Mouse (Mus musculus) heart, postnatal 25 days (tissue): Measurements from ENCODE around the gene Siglecf. TPM values are rescaled to one million over a fixed set of nuclear protein-coding genes. Genes with fewer than 3 reads are reported as not detected.
"Not testable (repeated sequence)": the region's sequence is repeated elsewhere in the genome, so short reads cannot be mapped to it uniquely, and the experiment has no call there.

Experiments
- DNase-seq: peaks from one replicate; pipeline ENCODE4 v3.0.0; 2022; ENCODE audit warnings: low spot score
- intact Hi-C: fragments of 180-260 bp; cut with DNase I; formaldehyde crosslinking; loops from one replicate; pipeline ENCODE4 v1.15.1; 2025
- total RNA-seq, 2 experiments: library from RNA; stranded (reverse); gene quantifications; 2 replicates each; pipeline ENCODE4 v1.2.3; 2021

Siglecf gene
- total RNA-seq: not detected

DNA sequence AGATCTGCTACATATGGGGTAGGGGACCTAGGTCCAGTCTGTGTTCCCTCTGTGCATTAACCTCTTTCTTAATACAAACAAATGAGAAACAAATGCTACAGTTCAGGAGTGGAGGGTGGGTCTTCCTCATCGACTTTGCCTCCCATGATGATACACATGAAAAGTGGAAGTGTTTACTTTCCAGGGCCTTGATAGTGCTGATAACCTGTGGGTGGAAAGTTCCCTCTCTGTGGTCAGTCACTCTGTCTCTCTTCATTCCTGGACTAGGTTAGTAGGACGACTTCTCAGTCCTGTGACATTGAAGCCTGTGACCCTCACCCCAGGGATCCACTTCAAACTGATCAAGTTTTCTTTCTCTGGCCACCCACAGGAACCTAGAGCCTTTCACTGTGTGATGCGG is at the start of gene Siglecf:
Gene Siglecf (plus strand): TSS at position 188 of the 400 bp plus-strand sequence.
- intact Hi-C loops: no loop called here
- no peak for DNase-seq

DNA sequence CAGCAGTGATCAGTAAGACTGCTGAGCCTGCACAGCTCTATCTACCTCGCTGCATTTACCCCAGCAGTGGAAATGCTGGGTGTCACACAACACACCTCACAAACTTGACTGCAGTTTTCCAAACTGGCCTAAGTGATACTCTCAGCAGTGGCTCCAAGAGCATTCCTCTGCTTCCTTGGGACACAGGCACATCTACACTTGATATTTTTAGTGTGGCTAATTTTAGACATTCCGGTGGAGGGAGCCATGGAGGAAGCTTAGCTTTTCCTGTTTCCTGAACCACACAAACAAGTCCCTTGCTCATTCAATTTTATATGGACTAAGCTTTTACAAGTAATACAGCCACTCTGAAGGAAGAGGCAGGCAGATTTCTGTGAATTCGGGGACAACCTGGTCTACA is 45.9 kb upstream of the Siglecf start:
- no peak for DNase-seq
- intact Hi-C loops: no loop called here

DNA sequence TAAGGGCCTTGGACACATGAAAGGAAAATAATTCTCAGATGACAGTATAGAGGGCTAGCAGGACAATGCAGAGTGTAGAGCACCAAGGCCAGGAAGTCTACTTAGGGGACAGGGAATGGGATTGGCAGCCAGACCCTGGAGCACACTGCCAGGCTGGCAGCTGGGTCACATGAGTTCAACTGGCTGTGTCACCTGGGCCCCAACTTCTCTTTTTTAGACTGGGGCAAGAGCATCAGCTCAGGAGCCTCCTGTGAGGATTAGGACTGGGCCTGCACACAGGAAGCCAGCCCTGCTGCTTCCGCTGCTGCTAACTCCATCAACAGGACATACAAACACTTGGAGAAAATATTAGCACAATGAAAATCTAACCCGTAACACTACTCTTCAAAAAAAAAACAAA is 42.1 kb upstream of the Siglecf start:
- intact Hi-C loops: no loop called here
- DNase-seq: peak; percentile 9

DNA sequence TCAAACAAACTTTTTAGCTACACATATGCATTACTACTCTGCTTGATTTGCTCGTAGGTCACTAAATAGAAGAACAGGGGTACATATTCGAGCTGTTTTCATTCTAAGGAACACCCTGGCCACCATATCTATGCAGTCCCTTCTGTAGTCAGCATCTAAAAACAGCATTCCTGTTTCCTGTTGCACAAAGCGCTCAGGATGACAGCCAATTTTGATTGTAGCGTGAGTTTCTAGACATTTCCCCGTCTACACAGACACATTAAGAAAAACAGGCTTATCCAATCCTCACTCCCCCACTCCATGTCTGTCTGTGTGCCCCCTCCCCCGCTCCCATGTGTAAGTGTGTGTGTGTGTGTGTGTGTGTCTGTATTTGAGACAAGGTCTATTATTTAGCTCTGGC is 39.5 kb upstream of the Siglecf start:
- DNase-seq: no peak
- intact Hi-C loops: loop anchor here (5.0 kb wide), 2 partner anchors 131 to 156 kb away; partner anchors contain the start of genes Cldnd2, Etfb and Gm45233

DNA sequence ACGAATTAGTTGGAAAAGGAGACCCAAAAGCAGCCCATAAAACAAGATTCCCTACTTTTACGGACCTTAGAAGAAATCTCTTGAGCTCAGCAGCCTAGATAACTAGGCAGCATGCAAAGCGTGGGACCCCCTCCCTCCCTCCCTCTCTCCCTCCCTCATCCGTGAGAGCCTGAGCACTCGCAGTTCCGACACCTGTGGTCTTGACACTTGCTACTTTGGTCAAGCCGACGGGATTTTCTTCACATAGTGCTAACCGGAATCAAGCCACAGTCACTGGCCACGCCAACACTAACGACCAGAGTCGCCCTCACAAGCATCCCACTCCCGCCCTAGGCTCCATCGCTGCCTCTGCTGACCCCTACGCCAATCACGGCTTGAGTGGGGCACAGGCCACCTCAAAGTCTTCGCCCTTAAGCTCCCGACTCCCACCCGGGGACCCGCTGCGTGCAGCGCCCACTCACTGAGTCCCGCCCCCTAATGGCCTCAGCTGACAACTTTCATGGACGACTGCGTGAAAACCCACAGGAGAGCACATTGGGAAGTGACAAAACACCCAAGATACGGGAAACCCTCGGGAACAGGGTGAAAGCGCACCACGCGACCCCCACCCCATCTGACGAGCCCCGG is 38.6 kb upstream of the Siglecf start:
- intact Hi-C loops: loop anchor here (5.0 kb wide), 2 partner anchors 130 to 155 kb away; partner anchors contain the start of genes Cldnd2, Etfb and Gm45233
- no peak for DNase-seq

DNA sequence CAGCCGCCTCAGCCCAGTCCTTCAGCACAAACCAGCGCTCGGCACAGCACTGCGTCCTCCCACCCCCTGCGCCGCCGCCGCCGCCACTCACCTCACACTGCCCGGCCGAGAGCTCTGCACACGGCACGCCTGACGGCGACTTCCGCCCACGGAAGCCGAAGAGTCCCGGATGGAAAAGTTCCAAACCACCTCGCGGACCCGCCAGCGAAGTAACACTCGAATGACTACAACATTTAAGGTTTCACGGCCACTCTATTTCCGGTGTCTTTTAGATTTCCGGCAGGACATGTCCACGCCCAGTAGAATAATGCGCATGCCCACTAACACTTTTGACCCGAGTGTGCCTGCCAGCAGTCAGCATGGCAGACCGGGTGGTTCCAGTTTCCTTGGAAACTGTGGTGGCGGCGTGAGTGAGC is 38.1 kb upstream of the Siglecf start, which contains the start of gene Zfp715:
Gene Zfp715 (minus strand): TSS at position 282 of the 416 bp plus-strand sequence.
- intact Hi-C loops: loop anchor here (5.0 kb wide), 2 partner anchors 129 to 154 kb away; partner anchors contain the start of genes Cldnd2, Etfb and Gm45233
- DNase-seq: peak; percentile 86

DNA sequence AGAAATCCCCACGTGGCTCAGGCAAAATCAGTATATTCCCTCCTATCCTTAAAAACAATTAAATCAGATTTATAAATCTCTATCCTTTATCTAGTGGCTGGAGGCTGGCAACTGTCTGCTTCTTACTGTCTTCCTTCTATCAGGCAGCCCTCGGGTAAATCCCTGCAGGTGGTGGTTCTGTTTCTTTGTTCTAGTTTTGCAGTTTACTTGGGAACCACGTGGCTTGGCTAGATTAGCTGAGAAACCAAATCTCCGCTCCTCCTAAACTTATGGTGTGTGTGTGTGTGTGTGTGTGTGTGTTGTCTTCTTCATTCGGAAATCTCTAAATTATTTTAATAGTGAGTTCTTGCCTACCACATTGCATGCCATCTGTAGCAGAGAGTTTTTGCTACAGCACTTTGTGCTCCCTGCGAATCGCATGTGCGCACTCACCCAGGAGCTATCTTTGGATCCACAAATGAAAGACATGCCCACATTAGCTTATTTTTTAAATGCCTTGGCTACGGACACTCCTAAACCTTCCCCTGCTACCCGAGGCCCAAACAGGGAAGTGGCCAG is 24.8 kb upstream of the Siglecf start:
- intact Hi-C loops: no loop called here
- DNase-seq: no peak

DNA sequence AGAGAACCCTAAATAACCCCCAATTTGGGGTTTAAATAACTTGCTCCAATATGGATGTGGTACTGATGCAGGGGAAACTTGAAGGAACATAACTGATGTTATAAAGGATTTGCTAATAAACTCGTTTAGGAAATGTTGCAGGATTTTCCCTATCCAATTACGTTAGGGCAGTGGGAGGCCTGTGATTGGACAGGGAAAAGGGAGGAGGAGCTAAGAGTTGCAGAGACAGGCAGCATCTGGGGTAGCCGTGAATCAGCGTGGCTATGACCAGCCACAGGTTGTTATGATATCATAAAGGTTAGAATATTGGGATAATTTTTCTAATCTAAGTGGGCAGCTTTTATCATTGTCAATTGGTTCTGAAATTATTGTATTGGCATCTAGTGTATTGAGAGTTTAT is 23.0 kb upstream of the Siglecf start:
- DNase-seq: no peak
- intact Hi-C loops: no loop called here

DNA sequence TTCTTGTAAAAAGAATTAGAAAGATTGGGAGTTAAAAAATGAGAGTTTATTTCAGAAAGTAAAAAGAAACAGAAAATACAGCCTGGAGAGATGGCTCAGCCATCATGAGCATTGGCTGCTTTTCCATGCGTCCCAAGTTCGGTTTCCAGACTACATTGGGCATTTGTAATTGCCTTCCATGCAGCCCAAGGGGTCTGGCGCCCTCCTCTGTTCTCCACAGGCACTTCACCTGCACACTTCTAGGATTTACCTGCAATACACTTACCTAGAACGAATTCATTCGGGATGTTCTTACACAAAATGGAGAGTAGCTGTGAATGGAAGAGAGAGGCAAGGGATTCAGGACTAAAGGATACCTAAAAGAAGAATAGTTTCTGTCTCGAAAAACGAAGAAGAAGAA is 17.9 kb upstream of the Siglecf start:
- intact Hi-C loops: loop anchor here (1.0 kb wide), 1 partner anchor 50 kb away; no protein-coding TSS in a partner anchor
- no peak for DNase-seq

DNA sequence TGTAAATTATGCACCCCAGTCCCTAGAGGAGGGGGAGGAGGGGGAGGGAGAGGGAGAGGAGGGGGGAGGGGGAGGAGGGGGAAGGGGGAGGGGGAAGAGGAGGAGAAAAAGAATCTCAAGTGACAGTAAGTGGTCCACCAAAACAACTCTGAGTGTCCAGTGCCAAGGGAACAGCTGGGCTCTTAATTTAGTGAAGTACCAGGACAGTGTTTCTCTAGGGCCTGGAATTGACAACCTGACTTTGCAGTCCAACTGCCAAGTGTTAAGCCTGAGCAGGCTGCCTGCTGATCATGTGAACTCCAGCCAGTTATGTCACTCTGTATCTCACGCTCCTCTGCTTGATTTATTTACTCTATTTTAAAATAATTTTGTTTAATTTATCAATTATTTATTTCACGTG is 17.2 kb upstream of the Siglecf start:
- intact Hi-C loops: loop anchor here (1.0 kb wide), 1 partner anchor 51 kb away; no protein-coding TSS in a partner anchor
- DNase-seq: no peak

DNA sequence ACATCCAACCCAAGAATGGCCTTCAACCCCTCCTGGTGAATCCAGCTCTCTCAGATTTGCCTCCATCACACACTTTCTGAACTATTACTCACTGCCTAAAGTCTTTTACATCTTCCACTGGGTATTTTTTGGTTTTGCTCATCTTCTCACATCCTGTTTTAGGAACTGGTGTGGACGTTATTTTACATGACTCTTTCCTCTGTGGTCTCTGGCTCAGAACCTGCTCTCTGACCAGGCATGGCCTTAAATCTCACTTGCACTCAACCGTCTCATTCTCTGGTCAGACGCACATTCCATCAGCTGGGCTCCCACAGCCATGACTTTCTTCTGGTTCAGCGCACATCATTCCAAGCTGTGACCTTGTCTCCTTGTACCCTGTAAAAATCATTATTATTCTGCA is 10.4 kb upstream of the Siglecf start:
- DNase-seq: no peak
- intact Hi-C loops: no loop called here

DNA sequence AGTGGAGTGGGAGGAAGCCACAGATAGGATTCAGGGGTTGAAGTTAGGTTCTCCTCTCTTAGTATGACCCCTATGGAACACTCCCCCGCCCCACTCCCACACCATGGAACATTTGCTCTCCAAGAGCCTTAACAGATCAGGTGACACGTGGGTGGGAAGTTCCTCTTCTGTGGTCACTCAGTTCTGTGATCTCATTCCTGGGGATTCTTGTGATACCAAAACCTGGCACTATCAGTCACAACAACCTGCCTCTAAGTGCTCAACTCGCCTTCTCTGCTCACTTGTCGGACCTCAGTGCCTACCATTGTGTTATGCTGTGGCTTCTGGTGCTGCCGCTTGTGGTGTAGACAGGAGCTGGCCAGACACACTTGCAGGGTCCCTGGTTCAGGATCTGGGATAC is 8.0 kb upstream of the Siglecf start:
- no peak for DNase-seq
- intact Hi-C loops: no loop called here

DNA sequence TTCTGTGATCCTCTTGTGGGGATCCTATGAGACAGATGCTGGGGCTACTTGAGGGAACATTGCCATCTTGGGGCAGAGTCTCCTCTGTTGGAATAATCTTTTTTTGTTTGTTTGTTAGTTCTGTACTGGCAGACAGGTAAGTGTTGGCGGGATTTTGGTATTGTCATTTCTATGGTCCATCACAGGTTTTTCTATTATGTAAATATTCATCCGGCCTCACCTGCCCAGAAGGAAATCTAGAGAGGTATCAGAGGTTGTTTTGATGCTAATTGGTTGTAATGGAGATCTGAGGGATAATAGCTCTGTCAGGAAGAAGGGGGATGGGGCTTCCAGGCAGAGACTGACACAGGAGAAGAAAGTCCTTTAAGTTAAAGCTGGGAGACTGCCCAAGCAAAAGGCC is 7.1 kb upstream of the Siglecf start:
- no peak for DNase-seq
- intact Hi-C loops: no loop called here

DNA sequence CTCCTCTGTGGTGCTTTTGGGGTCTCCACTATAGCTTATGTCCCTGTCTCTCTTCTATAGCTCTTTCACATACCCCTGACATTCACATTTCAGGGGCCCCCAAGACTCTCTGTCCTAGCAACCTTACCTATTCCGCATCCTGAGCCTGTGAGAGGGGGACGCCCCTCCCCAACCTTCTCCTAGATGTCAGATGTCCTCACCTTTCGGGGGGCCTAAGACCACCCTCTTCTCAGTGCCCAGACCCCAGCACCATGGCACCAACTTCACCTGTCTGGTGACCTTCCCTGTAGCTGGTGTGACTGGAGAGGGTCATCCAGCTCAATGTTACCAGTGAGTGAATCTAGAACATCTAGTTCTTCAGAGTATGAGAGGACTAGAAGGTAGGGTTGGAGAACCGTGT is 6.7 kb upstream of the Siglecf start:
- DNase-seq: no peak
- intact Hi-C loops: no loop called here

DNA sequence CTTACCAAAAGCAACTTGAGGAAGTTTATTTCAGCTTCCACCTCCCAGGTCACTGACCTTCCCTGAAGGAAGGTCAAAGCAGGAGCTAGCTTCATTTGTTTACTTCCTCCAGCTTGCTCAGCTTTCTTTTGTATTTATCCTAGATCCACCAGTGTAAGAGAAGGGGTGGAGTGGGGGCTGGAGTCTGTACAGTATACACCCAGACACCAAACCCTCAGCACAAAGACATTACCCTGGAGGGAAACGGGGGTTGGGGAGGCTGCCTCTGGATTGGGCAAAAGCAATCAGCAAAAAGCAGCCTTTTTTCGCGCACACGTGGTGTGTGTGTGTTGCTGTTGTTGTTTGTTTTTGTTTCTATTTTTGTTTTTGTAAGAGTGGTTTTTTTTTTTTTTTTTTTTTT is 5.0 kb upstream of the Siglecf start:
- intact Hi-C loops: no loop called here
- DNase-seq: no peak

DNA sequence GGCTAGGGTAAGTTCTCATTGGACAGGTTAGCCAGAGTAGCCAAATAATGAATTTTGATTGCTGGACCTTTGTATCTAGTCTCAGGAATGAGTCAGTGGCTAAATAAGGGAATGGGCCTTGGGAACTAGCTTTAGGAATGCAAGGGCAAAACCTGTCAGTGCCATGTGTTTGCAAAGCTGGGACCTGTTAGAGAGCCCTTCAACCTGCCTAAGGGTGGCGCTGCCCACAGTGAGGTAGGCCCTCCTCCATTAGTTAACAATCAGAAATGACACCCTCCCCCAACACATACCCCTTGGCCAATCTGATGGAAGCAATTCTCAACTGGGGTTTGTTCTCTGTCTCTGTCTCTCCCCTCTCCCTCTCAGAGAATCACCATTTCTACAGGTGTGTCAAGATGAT is 4.6 kb upstream of the Siglecf start:
- intact Hi-C loops: no loop called here
- no peak for DNase-seq

DNA sequence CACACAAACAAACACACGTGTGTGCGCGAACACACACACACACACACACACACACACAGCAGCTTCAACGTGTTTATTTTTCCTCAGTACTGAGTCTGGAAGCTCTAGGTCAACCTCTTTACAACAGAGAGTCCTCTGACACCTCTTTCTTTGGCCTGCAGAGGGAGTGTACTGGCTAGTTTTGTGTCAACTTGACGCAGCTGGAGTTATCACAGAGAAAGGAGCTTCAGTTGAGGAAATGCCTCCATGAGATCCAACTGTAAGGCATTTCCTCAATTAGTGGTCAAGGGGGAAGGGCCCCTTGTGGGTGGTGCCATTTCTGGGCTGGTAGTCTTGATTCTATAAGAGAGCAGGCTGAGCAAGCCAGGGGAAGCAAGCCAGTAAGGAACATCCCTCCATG is 1.5 kb upstream of the Siglecf start:
- DNase-seq, intact Hi-C loops: not testable (repeated sequence)

DNA sequence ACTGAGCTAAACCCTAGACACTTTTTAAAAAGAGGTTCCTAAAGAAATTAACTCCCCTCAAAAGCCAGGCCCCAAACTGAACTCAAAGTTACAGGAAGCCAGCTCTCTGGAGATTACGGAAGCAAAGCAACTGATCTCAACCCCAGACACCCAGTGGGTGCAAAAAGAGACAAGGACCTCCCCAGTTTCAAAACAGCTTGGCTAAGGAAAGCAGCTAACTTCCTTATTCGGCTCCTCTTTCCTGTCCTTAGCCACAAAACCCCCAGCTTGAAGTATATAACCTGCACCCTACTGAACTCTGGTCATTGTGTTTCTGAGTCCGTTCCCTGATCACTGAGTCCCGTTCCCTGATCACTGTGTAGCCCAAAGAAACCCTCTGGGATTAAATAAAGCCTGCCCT is 2.0 kb downstream of the Siglecf start:
- no peak for DNase-seq
- intact Hi-C loops: no loop called here

DNA sequence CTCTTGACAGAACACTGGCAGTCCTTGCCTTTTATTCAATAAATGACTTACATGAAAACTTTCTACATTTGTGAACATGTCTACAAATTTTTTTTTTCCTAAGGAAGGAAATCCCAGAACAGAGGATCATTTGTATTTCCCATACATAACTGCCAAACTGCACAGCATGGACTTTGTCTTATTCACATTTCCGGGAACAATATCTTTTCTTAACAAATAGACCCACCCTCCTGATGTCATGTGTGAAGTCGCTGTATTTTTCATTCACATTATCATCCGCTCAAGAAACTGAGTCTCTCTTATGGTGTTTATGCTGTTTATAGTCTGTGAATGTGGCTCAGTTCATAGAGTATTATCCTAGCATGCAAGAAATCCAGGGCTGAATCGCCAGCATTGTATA is 2.6 kb downstream of the Siglecf start:
- intact Hi-C loops: no loop called here

DNA sequence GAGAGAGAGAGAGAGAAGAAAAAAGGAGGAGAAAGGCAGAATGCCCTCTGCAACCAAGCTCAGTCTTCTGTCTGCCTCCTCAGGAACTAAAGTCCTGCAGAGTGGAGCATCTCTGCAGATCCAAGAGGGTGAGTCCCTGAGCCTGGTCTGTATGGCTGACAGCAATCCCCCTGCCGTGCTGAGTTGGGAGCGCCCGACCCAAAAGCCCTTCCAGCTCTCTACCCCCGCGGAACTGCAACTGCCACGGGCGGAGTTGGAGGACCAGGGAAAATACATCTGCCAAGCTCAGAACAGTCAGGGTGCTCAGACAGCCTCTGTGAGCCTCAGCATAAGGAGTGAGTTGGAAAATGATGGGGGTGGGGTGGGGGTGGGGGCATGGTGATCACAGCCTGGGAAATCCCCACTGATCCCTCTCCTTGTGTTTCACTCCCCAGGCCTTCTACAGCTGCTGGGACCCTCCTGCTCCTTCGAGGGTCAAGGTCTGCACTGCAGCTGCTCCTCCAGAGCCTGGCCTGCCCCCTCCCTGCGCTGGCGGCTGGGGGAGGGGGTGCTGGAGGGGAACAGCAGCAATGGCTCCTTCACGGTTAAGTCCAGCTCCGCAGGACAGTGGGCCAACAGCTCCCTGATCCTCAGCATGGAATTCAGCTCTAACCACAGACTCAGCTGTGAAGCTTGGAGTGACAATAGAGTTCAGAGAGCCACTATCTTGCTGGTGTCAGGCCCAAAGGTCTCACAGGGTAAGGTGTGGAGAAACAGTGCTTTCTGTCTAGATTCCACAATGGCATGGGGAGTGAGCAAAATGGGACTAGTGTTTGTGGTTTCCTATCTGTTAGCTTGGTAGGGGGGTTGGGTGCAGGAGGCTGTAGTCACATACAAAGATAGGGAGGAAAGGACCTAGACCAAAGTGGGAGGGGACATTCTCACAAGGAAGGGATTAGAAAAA is 4.0 kb downstream of the Siglecf start:
- no peak for DNase-seq
- intact Hi-C loops: no loop called here

More for the DNA sequence above, 2.6 kb downstream of the Siglecf start:
- DNase-seq: no peak

DNA sequence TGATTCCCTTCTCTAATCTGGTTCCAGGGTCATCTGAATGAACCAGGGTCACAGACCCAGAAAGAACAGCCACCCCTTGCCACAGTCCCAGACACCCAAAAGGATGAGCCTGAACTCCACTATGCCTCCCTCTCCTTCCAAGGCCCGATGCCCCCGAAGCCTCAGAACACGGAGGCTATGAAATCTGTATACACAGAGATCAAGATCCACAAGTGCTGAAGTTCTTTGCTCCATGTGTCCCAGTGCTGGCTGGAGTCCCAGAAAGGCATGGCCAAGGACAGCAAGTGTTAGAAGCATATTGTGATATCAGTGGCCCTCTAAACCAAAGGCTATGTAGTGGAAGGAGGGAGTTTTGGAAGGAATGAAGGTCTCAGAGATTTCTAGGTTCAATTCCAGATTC is 7.4 kb downstream of the Siglecf start:
- no peak for DNase-seq
- intact Hi-C loops: no loop called here
